Mouse (Mus musculus) ES-E14 (cell line): ENCODE results near the gene Abhd12.

ENCODE experiments used
- CHD2 ChIP-seq: IDR thresholded peaks from 2 replicates; pipeline ENCODE4 v1.6.1; 2014; ENCODE audit warnings: mild to moderate bottlenecking, low read depth, low read length, inconsistent platforms
- HCFC1 ChIP-seq: IDR thresholded peaks from 2 replicates; pipeline ENCODE4 v1.6.1; 2012; ENCODE audit warnings: low read length, inconsistent platforms, borderline replicate concordance; ENCODE audit not compliant: insufficient read depth
- MAFK ChIP-seq: IDR thresholded peaks from 2 replicates; pipeline ENCODE4 v1.6.1; 2014; ENCODE audit warnings: mild to moderate bottlenecking, low read depth, low read length, inconsistent platforms; ENCODE audit not compliant: insufficient read depth
- ZC3H11A ChIP-seq: IDR thresholded peaks from 2 replicates; pipeline ENCODE4 v1.6.1; 2012; ENCODE audit warnings: low read depth, mild to moderate bottlenecking, inconsistent platforms, low read length, borderline replicate concordance
- ZNF384 ChIP-seq: IDR thresholded peaks from 2 replicates; pipeline ENCODE4 v1.6.1; 2012; ENCODE audit warnings: low read depth, low read length, inconsistent platforms

DNA sequence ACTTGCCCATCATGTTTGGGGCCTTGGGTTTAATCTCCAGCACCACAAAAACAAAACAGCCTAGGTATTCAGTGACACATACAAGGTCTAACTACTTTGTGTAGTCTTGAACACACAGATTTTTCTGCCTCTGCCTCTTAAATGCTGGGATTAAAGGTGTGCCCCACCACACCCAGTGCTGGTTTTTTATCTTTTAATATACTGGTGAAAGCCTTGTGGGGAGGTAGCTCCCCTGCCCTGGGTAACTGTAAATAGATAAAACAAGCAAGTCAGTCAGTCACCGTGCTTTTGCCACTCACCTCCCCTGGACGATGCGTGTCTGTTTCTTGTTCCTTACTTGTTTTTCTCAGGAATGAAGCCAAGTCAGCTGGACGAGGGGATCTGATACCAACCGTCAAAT is 11.2 kb upstream of the Abhd12 start:
- TF ChIP-seq CHD2, result no peak
- TF ChIP-seq HCFC1, result no peak
- TF ChIP-seq ZNF384, result no peak
- no peak for TF ChIP-seq ZC3H11A
- no peak for TF ChIP-seq MAFK
